Mouse (Mus musculus) ES-E14 (cell line): ENCODE measurements at regions not wholly inside any gene's neighbourhood (a gene's known extent, or its start where the extent isn't known, plus 50 kb on each side); places are given as distances from the start of the nearest gene placed in this dataset.

Source experiments
- DNase-seq: peaks from one replicate; pipeline ENCODE4 v3.0.0-alpha.2; 2013; ENCODE audit warnings: low read depth, low spot score
- H3K27ac ChIP-seq: 2 replicates; pipeline ENCODE4 v1.5.1; 2012; ENCODE audit warnings: low read depth, mild to moderate bottlenecking, low read length, moderate library complexity, mixed read lengths; ENCODE audit not compliant: poor library complexity, insufficient read depth, severe bottlenecking
- H3K36me3 ChIP-seq: 2 replicates; pipeline ENCODE4 v1.6.1; 2012; ENCODE audit warnings: mild to moderate bottlenecking, low read length, moderate library complexity, mixed read lengths; ENCODE audit not compliant: control insufficient read depth, poor library complexity, insufficient read depth, severe bottlenecking
- H3K4me1 ChIP-seq, 2 experiments: fragments of 150-350 bp in 1 of 2; sonication (generic) in 1 of 2; 2 replicates each; pipeline ENCODE4 v1.6.1; 2012; ENCODE audit warnings: low read length in 2 of 2, mild to moderate bottlenecking in 1 of 2, mixed read lengths in 1 of 2; ENCODE audit not compliant: control insufficient read depth in 2 of 2, insufficient read depth in 2 of 2, poor library complexity in 1 of 2
- H3K4me3 ChIP-seq, 2 experiments: fragments of 150-350 bp in 1 of 2; sonication (generic) in 1 of 2; 2 replicates each; pipeline ENCODE4 v1.5.1; 2012; ENCODE audit warnings: low read length in 2 of 2, low read depth in 1 of 2, mild to moderate bottlenecking in 1 of 2, mixed read lengths in 1 of 2; ENCODE audit not compliant: insufficient read depth in 1 of 2, poor library complexity in 1 of 2, severe bottlenecking in 1 of 2
- H3K9ac ChIP-seq: 2 replicates; pipeline ENCODE4 v1.6.1; 2012; ENCODE audit warnings: low read depth, mild to moderate bottlenecking, low read length, mixed read lengths; ENCODE audit not compliant: poor library complexity, insufficient read depth, severe bottlenecking
- H3K9me3 ChIP-seq: fragments of 150-350 bp; sonication (generic); 2 replicates; pipeline ENCODE4 v1.6.1; 2012; ENCODE audit warnings: low read depth, mild to moderate bottlenecking, low read length; ENCODE audit not compliant: control insufficient read depth, insufficient read depth
- CHD2 ChIP-seq: IDR thresholded peaks from 2 replicates; pipeline ENCODE4 v1.6.1; 2014; ENCODE audit warnings: mild to moderate bottlenecking, low read depth, low read length, inconsistent platforms
- HCFC1 ChIP-seq: IDR thresholded peaks from 2 replicates; pipeline ENCODE4 v1.6.1; 2012; ENCODE audit warnings: low read length, inconsistent platforms, borderline replicate concordance; ENCODE audit not compliant: insufficient read depth
- MAFK ChIP-seq: IDR thresholded peaks from 2 replicates; pipeline ENCODE4 v1.6.1; 2014; ENCODE audit warnings: mild to moderate bottlenecking, low read depth, low read length, inconsistent platforms; ENCODE audit not compliant: insufficient read depth
- ZC3H11A ChIP-seq: IDR thresholded peaks from 2 replicates; pipeline ENCODE4 v1.6.1; 2012; ENCODE audit warnings: low read depth, mild to moderate bottlenecking, inconsistent platforms, low read length, borderline replicate concordance
- ZNF384 ChIP-seq: IDR thresholded peaks from 2 replicates; pipeline ENCODE4 v1.6.1; 2012; ENCODE audit warnings: low read depth, low read length, inconsistent platforms
- in situ Hi-C, 2 experiments: fragments of 600-800 bp; cut with MboI; formaldehyde crosslinking; loops; one replicate each; pipeline ENCODE4 v1.15.1; 2025; ENCODE audit warnings: low sequenced_read_pairs in 2 of 2, inconsistent platforms in 1 of 2; ENCODE audit not compliant: unreplicated experiment in 2 of 2

DNA sequence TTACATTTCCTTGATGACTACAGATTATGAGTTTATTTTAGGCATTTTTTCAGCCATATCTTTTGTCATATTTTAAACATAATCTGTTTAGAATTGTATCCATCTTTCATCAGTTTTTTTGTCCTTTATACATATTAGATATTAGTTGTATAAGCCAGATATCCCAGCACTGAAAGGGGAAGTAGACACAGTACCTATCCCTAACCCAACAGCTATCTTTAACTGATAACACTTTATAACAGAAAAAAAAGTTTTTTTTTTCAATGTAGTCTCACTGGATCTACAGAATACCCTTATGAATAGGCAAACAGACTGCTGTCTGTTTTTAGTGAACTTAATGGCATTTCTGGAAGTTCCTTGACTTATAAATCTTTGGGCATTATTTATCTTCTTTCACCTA lies 1152.1 kb upstream of the Fam98a start:
- Histone ChIP-seq H3K9me3 (no peaks in the 10 kb centered on the region), H3K4me1 (no peaks in the 10 kb centered on the region), H3K27ac (no peak overlapping the region), H3K9ac (no peak overlapping the region), H3K36me3 (no peaks in the 10 kb centered on the region), H3K4me3 (no peak overlapping the region)
- DNase-seq = no peak
- in situ Hi-C loops = no loop called here
- TF ChIP-seq CHD2 = no peak

DNA sequence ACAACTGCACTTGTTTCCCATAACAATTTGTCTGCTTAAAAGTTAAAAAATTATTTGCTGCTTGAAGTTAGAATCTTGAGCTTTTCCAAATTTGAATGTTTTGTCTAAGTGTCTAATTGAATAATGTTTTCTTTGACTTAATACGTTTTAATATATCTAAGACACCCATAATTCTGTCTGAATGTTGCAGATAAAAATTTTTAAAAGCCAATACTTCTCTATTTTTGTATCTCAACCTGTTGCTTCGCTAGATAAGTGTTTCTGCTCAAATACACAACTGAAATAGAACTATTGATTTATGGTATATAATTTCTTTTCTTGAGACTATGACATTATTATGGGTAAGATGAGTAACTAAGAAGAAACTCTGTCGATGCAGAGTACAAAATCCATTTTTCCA lies 1144.5 kb upstream of the Fam98a start:
- no peak overlapping the region for H3K4me3 ChIP-seq
- H3K9me3 ChIP-seq = no peaks in the 10 kb centered on the region
- no peak overlapping the region for H3K27ac ChIP-seq
- H3K4me1 ChIP-seq = no peaks in the 10 kb centered on the region
- in situ Hi-C loops = no loop called here
- DNase-seq = no peak
- TF ChIP-seq ZC3H11A (no peak), ZNF384 (no peak), HCFC1 (no peak), MAFK (no peak), CHD2 (no peak)
- no peak overlapping the region for H3K9ac ChIP-seq
- no peaks in the 10 kb centered on the region for H3K36me3 ChIP-seq

DNA sequence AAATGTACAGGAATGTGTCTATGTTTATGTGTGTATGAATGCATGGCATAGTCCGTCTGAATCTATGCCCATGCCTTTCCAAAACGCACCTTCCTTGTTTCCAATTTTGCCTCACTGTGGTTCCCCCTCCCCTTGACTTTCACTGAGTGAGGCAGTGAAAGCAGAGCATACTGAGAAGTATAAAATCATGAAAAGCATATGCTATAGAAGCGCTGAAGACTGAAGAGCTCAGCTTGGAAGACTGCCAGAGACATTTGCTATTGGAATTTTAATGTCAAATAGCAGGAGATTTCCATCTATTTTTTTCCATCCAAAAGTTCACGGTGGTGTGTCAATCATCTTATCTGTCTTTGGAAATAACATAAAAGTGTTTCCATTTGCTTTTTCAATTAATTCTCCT lies 1106.3 kb upstream of the Fam98a start:
- Histone ChIP-seq H3K36me3 (no peaks in the 10 kb centered on the region), H3K9me3 (no peaks in the 10 kb centered on the region), H3K4me3 (no peak overlapping the region), H3K27ac (no peak overlapping the region), H3K9ac (no peak overlapping the region), H3K4me1 (no peaks in the 10 kb centered on the region)
- in situ Hi-C loops = no loop called here
- TF ChIP-seq HCFC1 (no peak), ZNF384 (no peak), CHD2 (no peak), MAFK (no peak), ZC3H11A (no peak)
- no peak for DNase-seq

DNA sequence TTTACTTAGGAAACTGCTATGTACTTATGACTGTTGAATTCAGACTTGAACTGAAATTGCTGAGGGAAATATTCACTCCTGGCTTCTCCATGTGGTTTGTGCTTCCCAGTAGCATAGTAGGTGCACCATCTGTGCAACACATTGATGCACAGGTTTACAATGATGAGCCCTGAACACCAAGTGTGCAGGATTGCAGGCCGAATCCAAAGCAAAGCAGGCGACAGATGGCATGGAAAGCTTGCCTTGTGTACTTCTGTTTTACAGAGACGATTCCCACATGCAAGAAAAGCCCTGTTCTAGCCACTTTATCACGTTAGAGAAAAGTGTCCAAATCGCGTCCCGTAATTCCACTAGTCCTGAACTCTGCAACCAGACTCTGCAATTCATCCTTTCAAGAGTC lies 1074.2 kb upstream of the Fam98a start:
- H3K9ac ChIP-seq = no peak overlapping the region
- H3K36me3 ChIP-seq = no peaks in the 10 kb centered on the region
- no peak overlapping the region for H3K27ac ChIP-seq
- no peaks in the 10 kb centered on the region for H3K4me1 ChIP-seq
- H3K4me3 ChIP-seq = no peak overlapping the region
- in situ Hi-C loops = no loop called here
- DNase-seq = no peak
- TF ChIP-seq HCFC1 (no peak), MAFK (no peak), CHD2 (no peak), ZC3H11A (no peak), ZNF384 (no peak)
- H3K9me3 ChIP-seq = no peaks in the 10 kb centered on the region

DNA sequence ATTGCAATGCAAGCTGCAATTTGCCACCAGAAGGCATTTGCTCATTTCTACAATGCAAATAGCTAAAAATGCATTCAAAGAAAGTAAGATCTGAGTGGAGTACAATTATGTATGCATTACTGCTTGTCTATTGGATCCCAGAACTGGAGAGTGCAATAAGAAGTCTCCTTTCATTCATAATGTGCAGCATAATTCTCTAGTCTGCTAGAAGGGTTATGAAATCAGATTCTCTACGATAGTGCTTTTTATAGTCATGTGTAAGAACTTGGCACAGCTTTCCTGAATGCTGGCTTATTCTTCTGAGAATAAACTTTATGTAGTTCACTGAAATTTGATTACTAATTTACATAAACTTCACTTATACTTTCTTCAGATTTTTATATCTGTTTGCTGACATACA lies 1053.5 kb upstream of the Fam98a start:
- no peak overlapping the region for H3K27ac ChIP-seq
- TF ChIP-seq MAFK (no peak), ZC3H11A (no peak), CHD2 (no peak), ZNF384 (no peak), HCFC1 (no peak)

More for the DNA sequence above, 1053.5 kb upstream of the Fam98a start:
- Histone ChIP-seq H3K36me3 (no peaks in the 10 kb centered on the region), H3K4me3 (no peak overlapping the region), H3K9ac (no peak overlapping the region), H3K9me3 (no peaks in the 10 kb centered on the region), H3K4me1 (no peaks in the 10 kb centered on the region)
- DNase-seq = no peak
- in situ Hi-C loops = no loop called here
